Mouse (Mus musculus): Measurements from ENCODE around the gene Gif.
A peak's percentile ranks its signal among the peaks of the same experiment; 100 is the strongest.

The Gif gene

DNA sequence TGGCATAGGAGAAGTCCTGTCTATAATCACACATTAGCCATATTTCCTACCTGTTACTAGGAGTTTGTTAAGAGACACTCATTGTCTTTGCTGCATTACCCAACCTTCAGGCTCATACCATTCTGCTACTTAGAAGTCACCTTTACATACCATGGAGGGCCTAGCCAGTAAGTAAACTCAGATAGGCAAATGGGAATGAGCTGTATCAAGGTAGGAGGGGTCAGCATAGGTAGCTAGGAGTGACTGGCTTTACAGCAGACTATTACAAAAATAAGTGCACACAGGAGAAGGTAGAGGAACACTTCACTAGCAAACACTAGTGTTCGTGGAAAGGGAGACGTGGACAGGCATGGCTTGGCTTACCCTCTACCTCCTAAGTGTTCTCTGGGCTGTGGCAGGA, at the start of gene Gif:
Gif (plus strand) TSS at position 257 of the 400 bp plus-strand sequence.
- no peaks in the 10 kb centered on the region for H3K36me3 ChIP-seq (ENCODE audit: control insufficient read depth, insufficient read depth, low read length, poor library complexity, severe bottlenecking)
- DNase-seq (ENCODE audit: low read depth, low spot score), result no peak
- H3K27me3 ChIP-seq (ENCODE audit: control insufficient read depth, insufficient read depth, low read length, poor library complexity, severe bottlenecking), result no peaks in the 10 kb centered on the region

DNA sequence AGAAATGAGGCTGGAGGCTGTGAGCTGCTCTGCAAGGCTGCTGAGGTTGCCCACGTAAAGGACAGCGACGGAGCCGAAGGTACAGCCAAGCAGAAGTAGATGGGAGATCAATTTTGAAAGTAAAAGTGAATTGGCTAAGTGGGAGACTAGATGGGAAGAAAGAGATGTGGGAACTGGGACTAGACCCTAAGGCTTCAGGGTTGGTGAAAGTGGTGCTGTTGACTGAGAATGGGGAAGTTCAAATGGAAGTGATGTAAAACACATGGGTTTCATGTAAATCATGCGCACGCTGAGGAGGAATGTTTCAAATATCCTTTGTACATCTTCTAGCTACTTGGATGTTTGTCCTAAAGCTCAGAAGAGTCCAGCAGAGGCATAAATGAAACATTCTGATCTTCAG, 49.0 kb upstream of the Gif start:
- peak; percentile 29 for DNase-seq (ENCODE audit: low read depth, low spot score)
- Histone ChIP-seq H3K27me3 (ENCODE audit: control insufficient read depth, insufficient read depth, low read length, poor library complexity, severe bottlenecking) (no peaks in the 10 kb centered on the region), H3K36me3 (ENCODE audit: control insufficient read depth, insufficient read depth, low read length, poor library complexity, severe bottlenecking) (no peaks in the 10 kb centered on the region)

DNA sequence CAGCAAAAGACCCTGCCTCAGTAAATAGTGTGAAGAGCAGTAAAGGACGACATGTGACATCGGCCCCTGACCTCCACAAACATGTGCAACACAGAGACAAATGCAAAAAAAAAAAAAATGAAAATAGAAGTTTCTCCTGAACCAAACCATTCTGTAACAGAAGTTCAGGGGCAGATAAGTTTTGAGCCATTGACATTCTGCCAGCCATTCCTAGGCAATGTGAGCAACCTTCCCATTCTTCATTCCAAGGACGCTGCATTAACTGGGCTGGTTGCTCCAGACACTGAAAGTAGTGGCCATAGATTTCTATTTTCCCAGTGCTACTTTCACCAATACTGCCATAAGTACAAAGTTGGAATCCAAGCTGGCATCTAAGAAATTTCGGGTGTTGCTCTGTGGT, 34.9 kb upstream of the Gif start:
- Histone ChIP-seq H3K27me3 (ENCODE audit: control insufficient read depth, insufficient read depth, low read length, poor library complexity, severe bottlenecking) (no peaks in the 10 kb centered on the region), H3K36me3 (ENCODE audit: control insufficient read depth, insufficient read depth, low read length, poor library complexity, severe bottlenecking) (no peaks in the 10 kb centered on the region)
- DNase-seq (ENCODE audit: low read depth, low spot score), result no peak

DNA sequence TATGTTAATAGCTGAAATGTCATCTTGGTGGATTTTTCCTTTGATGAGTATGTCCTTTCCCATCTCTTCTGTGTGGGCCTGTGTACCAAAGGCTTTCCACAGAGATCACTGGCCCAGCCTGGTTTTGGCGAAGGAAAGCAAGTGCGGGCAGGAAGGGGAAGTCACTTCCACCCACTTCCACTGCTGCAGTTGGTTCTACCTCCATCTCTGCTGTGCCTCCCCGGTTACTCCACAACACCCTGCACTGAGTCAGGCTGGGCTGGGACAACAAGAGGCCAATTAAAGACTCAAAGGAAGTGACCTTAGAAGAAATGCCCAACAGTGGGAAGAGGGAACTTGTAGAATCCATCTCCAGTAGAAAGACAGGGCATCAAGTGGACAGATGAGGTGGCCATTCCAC, 27.3 kb upstream of the Gif start:
- H3K36me3 ChIP-seq (ENCODE audit: control insufficient read depth, insufficient read depth, low read length, poor library complexity, severe bottlenecking), result no peaks in the 10 kb centered on the region
- no peaks in the 10 kb centered on the region for H3K27me3 ChIP-seq (ENCODE audit: control insufficient read depth, insufficient read depth, low read length, poor library complexity, severe bottlenecking)
- DNase-seq (ENCODE audit: low read depth, low spot score), result no peak

DNA sequence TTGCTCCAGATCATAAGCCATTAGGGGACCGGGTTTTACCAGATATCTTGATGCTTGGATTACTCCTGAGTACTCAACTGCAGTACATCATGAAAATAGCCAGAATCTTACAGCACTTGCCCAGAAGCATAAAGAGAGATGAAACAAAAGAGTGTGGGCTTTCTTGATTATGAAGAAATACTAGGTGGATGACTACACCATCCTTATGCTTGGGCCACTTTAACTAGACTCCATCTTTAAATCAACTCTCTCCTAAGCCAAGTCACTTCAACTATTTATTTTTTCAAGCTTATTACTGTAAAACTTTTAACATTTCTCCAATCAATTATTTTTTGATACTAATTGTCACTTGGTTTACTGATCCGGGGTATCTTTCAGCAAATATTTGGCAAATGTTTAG, 23.5 kb upstream of the Gif start:
- no peak for DNase-seq (ENCODE audit: low read depth, low spot score)
- no peaks in the 10 kb centered on the region for H3K27me3 ChIP-seq (ENCODE audit: control insufficient read depth, insufficient read depth, low read length, poor library complexity, severe bottlenecking)
- no peaks in the 10 kb centered on the region for H3K36me3 ChIP-seq (ENCODE audit: control insufficient read depth, insufficient read depth, low read length, poor library complexity, severe bottlenecking)

DNA sequence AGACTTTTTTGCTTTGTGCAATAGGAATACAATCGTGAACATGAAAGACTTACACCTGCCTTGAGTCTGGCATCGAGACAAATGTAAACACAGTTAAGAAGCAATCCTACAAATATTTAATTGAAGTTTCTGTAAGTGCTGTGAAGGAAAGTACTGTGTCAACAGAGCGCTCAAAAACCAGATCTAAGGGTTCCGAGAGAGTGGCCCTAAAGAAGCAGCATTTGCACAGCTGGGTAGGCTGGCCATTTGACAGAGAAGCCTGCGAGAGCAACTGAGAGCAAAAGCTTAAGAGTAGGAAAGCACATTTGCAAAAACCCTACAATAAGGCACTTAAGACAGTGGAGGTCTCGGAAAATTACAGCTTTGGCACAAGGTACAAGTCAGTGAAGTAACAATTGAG, 23.1 kb upstream of the Gif start:
- Histone ChIP-seq H3K27me3 (ENCODE audit: control insufficient read depth, insufficient read depth, low read length, poor library complexity, severe bottlenecking) (no peaks in the 10 kb centered on the region), H3K36me3 (ENCODE audit: control insufficient read depth, insufficient read depth, low read length, poor library complexity, severe bottlenecking) (no peaks in the 10 kb centered on the region)
- DNase-seq (ENCODE audit: low read depth, low spot score), result no peak

DNA sequence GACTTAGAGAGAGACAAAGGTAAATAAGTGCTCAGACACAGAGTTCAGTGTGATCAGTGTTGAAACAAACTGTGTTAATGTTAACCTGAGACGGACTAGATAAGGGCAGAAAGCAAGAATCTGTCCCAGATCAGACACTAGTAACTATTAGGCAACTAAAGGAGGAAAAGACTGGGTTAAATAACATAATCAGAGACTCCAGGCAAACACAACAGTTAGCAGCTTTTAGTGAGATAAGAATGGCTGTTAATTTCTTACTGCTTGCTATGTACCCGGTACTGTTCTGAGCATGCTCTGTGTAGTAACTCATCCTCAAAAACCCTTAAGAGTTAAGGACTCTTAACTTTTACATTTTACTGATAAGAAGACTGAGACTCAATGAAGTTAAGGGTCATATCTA, 21.4 kb upstream of the Gif start:
- DNase-seq (ENCODE audit: low read depth, low spot score), result no peak
- no peaks in the 10 kb centered on the region for H3K27me3 ChIP-seq (ENCODE audit: control insufficient read depth, insufficient read depth, low read length, poor library complexity, severe bottlenecking)
- H3K36me3 ChIP-seq (ENCODE audit: control insufficient read depth, insufficient read depth, low read length, poor library complexity, severe bottlenecking), result no peaks in the 10 kb centered on the region

DNA sequence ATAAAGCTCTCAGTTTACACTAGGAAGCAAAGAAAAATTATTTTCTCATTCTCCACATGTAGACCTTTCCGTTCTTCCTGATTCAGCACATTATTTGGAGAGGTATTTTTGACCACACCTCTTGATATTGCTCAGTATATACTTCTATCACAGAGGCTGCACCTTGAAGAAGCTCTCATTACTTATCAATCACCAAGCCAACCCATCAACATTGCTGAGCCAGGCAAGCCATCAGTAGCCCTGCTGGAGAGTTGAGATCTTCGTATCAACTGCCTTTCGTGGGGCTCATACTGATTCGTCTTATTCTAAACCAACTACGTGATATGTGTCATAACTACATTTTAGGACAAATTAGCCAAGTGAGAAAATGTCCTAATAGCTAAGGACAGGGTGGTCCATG, 20.1 kb upstream of the Gif start:
- no peak for DNase-seq (ENCODE audit: low read depth, low spot score)
- Histone ChIP-seq H3K27me3 (ENCODE audit: control insufficient read depth, insufficient read depth, low read length, poor library complexity, severe bottlenecking) (no peaks in the 10 kb centered on the region), H3K36me3 (ENCODE audit: control insufficient read depth, insufficient read depth, low read length, poor library complexity, severe bottlenecking) (no peaks in the 10 kb centered on the region)

DNA sequence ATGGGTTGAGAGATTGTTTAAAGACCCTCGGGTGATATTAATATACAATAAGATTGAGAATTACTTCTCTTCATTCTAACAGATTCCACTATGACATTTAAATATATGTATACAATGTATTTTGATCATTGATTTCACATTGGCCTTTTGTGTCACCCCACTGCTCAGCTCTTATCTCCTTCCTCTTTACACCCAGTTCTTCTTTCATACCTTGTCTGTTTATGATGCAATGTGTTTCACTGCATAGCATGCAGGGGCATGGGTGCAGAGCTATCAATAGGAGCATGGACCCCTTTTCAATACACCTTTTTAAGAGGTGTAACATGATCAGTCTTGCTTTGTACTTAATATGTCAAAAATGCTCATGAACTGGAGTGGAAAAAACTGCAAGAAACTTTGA, 17.1 kb upstream of the Gif start:
- Histone ChIP-seq H3K36me3 (ENCODE audit: control insufficient read depth, insufficient read depth, low read length, poor library complexity, severe bottlenecking) (no peaks in the 10 kb centered on the region), H3K27me3 (ENCODE audit: control insufficient read depth, insufficient read depth, low read length, poor library complexity, severe bottlenecking) (no peaks in the 10 kb centered on the region)
- DNase-seq (ENCODE audit: low read depth, low spot score), result no peak

DNA sequence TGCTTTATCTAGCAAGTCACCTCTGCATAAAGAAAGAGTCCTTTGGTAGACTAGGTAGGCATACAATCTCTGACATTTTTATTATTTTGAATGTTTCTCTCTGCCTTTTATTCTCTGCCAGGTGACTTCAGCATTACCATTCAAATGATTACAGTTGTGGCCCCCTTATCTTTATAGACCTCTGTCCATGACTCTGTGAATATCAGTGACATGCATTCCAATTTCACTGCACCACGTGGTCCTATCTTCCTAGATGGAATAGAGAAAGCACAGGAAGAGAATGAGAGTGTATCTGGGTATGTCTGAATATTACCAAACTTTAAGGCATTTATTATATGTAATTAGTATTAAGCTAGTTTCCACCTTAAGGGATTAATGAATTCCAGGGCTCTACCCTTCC, 10.9 kb upstream of the Gif start:
- Histone ChIP-seq H3K27me3 (ENCODE audit: control insufficient read depth, insufficient read depth, low read length, poor library complexity, severe bottlenecking) (no peaks in the 10 kb centered on the region), H3K36me3 (ENCODE audit: control insufficient read depth, insufficient read depth, low read length, poor library complexity, severe bottlenecking) (no peaks in the 10 kb centered on the region)
- DNase-seq (ENCODE audit: low read depth, low spot score), result no peak

DNA sequence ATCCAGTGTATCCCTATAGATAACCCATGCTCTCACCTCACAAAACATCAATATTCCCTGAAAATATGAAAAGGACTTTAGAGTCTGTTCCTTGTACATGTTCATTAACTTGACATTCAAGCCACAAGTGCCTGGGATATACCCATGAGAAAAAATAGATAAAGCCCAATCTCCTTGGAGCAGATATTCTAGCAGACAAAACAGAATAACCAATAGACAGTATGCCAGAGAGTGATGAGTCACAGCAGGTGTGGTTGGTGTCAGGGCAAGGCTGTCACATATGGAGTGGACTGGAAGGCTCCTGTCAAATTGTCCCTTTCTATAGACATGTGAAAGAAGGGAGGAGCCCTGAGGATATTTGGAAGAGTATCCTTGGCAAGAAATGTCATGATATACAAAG, 1.7 kb upstream of the Gif start:
- H3K27me3 ChIP-seq (ENCODE audit: control insufficient read depth, insufficient read depth, low read length, poor library complexity, severe bottlenecking), result no peaks in the 10 kb centered on the region
- H3K36me3 ChIP-seq (ENCODE audit: control insufficient read depth, insufficient read depth, low read length, poor library complexity, severe bottlenecking), result no peaks in the 10 kb centered on the region
- no peak for DNase-seq (ENCODE audit: low read depth, low spot score)

DNA sequence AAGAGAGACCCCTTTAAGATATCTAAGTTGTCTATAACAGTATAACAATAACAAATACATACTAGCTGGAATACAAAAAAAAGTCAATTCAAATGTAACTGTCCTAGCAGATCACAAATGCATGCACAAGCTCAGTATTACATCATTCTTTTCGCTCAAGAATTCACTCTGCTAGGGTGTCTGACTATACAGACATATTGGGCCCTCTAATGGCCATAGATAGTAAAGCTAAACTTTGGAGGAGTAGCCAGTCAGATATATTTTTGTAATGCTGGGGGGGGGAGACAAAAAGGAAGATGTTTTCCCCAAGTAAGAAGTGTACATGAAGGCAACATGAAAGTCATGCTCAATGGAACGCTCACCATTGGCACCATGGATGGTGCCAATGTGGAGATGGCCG, 17.7 kb downstream of the Gif start:
- H3K27me3 ChIP-seq (ENCODE audit: control insufficient read depth, insufficient read depth, low read length, poor library complexity, severe bottlenecking), result no peaks in the 10 kb centered on the region
- H3K36me3 ChIP-seq (ENCODE audit: control insufficient read depth, insufficient read depth, low read length, poor library complexity, severe bottlenecking), result no peaks in the 10 kb centered on the region
- DNase-seq (ENCODE audit: low read depth, low spot score), result peak; percentile 35

DNA sequence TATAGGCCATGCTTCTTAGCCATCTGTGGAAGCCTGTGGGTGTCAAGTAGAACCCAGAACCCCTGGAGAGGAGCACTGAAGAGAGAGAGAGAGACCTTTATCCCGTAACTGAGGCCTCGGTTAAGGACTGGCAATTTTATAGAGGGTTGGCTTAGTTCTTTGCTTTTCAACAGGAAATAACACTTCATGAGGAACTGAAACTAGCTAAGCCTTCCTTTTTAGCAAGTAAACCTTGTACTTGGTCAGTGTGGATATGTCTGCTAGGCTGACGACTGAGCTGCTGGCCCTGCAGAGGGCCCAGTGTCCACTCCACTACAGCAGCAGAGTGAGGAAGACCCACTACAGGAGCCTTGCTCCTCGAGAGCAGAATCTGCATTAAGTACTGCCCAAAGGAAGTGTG, 19.1 kb downstream of the Gif start:
- H3K36me3 ChIP-seq (ENCODE audit: control insufficient read depth, insufficient read depth, low read length, poor library complexity, severe bottlenecking), result no peaks in the 10 kb centered on the region
- peak; percentile 71 for DNase-seq (ENCODE audit: low read depth, low spot score)

DNA sequence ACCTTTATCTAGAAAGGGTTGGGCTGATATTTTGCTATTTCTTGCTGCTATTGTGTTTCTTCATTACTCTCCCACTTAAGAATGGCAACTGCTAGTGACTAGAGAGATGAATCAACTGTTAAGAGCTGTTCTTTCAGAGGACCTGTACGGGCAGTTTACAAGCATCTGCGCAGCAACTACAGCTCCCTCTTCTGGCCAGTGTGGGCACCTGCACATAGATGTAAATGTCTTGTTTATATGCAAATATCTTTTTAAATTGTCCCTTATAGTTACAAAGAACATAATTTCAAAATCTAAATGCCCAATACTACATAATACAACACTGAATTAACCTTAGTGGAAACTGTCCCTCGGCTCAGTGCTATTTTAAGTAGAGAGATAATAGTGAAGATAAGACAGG, 20.8 kb downstream of the Gif start:
- H3K27me3 ChIP-seq (ENCODE audit: control insufficient read depth, insufficient read depth, low read length, poor library complexity, severe bottlenecking), result no peaks in the 10 kb centered on the region
- DNase-seq (ENCODE audit: low read depth, low spot score), result peak; percentile 82
- H3K36me3 ChIP-seq (ENCODE audit: control insufficient read depth, insufficient read depth, low read length, poor library complexity, severe bottlenecking), result no peaks in the 10 kb centered on the region

More for the DNA sequence above, 19.1 kb downstream of the Gif start:
- no peaks in the 10 kb centered on the region for H3K27me3 ChIP-seq (ENCODE audit: control insufficient read depth, insufficient read depth, low read length, poor library complexity, severe bottlenecking)

DNA sequence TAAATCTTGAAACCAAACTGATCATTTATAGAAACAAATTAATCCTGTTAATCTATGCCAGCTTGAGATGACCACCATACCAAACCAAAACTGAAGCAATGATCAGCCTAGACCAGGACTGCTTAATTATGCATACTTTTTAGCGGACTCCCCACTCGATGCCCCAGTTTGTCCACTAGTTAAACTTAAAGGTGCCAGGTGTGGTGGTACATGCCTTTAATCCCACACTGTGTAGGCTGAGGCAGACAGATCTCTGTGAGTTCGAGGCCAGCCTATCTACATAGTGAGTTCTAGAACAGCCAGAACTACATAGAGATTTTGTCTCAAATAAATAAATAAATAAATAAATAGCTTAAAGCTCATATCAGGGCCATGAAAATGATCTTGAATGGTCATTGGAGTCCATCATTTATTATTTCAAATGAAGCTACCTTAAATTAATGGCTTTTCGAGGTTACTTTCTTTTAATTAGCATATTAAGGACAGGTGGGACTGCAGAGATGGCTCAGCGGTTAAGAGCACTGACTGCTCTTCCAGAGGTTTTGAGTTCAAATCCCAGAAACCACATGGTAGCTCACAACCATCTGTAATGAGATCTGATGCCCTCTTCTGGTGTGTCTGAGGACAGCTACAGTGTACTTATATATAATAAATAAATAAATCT, 22.0 kb downstream of the Gif start:
- Histone ChIP-seq H3K27me3 (ENCODE audit: control insufficient read depth, insufficient read depth, low read length, poor library complexity, severe bottlenecking) (no peaks in the 10 kb centered on the region), H3K36me3 (ENCODE audit: control insufficient read depth, insufficient read depth, low read length, poor library complexity, severe bottlenecking) (peaks cover 2% of the 10 kb centered on the region; the same call in 1 of the 2 replicates)
- no peak for DNase-seq (ENCODE audit: low read depth, low spot score)

DNA sequence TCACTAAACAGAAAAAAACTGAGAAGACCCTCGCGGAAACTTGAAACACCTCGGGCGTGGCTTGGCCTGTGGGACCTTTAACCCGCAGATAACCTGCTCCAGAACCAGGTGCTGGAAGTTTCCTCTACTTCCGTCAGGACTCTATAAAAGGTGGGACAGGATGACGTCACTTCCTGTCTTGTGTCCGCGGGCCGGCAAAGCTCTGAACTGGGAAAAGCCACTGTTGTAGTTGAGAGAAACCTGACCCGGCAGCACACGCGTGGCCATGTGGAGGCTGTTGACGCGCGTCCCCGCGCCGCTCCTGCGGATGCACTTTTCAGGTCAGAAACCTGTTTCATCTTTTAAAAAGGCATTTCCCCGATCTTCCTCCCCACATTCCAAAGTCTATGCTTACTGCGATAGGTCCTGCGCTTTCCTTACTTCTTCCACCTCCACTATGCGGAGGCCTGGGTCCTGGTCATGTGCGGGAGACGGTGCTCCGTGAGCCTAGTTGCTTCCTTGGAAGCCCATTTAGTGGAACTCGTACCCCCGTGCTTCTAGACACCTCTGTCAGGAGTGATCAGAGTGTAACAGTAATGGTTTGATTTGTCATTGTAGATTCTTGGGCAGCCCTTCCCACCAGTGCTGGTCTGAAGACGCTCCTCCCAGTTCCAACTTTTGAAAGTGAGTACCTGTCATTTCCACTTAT, 23.0 kb downstream of the Gif start, which contains the start of gene Mrpl16:
Mrpl16 (plus strand) TSS at position 187 of the 688 bp plus-strand sequence.
- DNase-seq (ENCODE audit: low read depth, low spot score), result peak; percentile 94
- H3K36me3 ChIP-seq (ENCODE audit: control insufficient read depth, insufficient read depth, low read length, poor library complexity, severe bottlenecking), result peaks cover 5% of the 10 kb centered on the region; the same call in 1 of the 2 replicates
- H3K27me3 ChIP-seq (ENCODE audit: control insufficient read depth, insufficient read depth, low read length, poor library complexity, severe bottlenecking), result no peaks in the 10 kb centered on the region

Measured in splenic B cell, adult 2 months (primary cell).